Mouse (Mus musculus) erythroblast, embryonic 14.5 days (primary cell): ENCODE results near the gene Sept8. TPM values are rescaled to one million over a fixed set of nuclear protein-coding genes. Genes with fewer than 3 reads are reported as not detected.

Experiments
- H3K27me3 ChIP-seq: 2 replicates; pipeline ENCODE4 v1.6.1; 2012; ENCODE audit warnings: inconsistent platforms; ENCODE audit not compliant: control insufficient read depth
- H3K36me3 ChIP-seq: 2 replicates; pipeline ENCODE4 v1.6.1; 2012; ENCODE audit warnings: mild to moderate bottlenecking, inconsistent platforms; ENCODE audit not compliant: control insufficient read depth
- H3K4me1 ChIP-seq: 2 replicates; pipeline ENCODE4 v1.6.1; 2012; ENCODE audit warnings: inconsistent platforms; ENCODE audit not compliant: control insufficient read depth
- H3K4me3 ChIP-seq: replicated peaks from 2 replicates; pipeline ENCODE3; 2012; ENCODE audit warnings: moderate library complexity, mild to moderate bottlenecking, inconsistent platforms
- H3K9me3 ChIP-seq: 2 replicates; pipeline ENCODE4 v1.6.1; 2012; ENCODE audit warnings: low read length, inconsistent platforms, mixed read lengths; ENCODE audit not compliant: control insufficient read depth
- GATA1 ChIP-seq: IDR thresholded peaks from 2 replicates; pipeline ENCODE4 v1.6.1; 2012; ENCODE audit warnings: low read length, inconsistent platforms, mixed read lengths
- TAL1 ChIP-seq: IDR thresholded peaks from 3 replicates; pipeline ENCODE4 v1.6.1; 2012; ENCODE audit warnings: low read length, inconsistent platforms, mixed read lengths
- polyA plus RNA-seq: library from polyadenylated mRNA; stranded (reverse); fragments of >175 nt; gene quantifications from 2 replicates; pipeline ENCODE4 v1.2.3, GENCODE M21; 2012

The Sept8 gene
- polyA plus RNA-seq, 1 experiment = 7.8 TPM

GRCm38 (mm10) chr11:53522362-53522761, 3.3 kb downstream of the Sept8 start:
- no peaks in the 10 kb centered on the region for H3K27me3 ChIP-seq
- H3K36me3 ChIP-seq = peaks cover 54% of the 10 kb centered on the region
- no peaks in the 10 kb centered on the region for H3K9me3 ChIP-seq
- H3K4me3 ChIP-seq = peak overlapping the region; percentile 77
- peaks cover 95% of the 10 kb centered on the region for H3K4me1 ChIP-seq
- TF ChIP-seq TAL1 = no peak
- TF ChIP-seq GATA1 = no peak

GRCm38 (mm10) chr11:53522930-53523329, 3.9 kb downstream of the Sept8 start:
- Histone ChIP-seq H3K4me1 (peaks cover 95% of the 10 kb centered on the region), H3K36me3 (peaks cover 59% of the 10 kb centered on the region), H3K27me3 (no peaks in the 10 kb centered on the region), H3K9me3 (no peaks in the 10 kb centered on the region), H3K4me3 (peak overlapping the region; percentile 77)
- no peak for TF ChIP-seq TAL1
- no peak for TF ChIP-seq GATA1

GRCm38 (mm10) chr11:53523545-53524405, 4.7 kb downstream of the Sept8 start:
- no peak overlapping the region for H3K4me3 ChIP-seq
- peaks cover 95% of the 10 kb centered on the region for H3K4me1 ChIP-seq
- no peaks in the 10 kb centered on the region for H3K27me3 ChIP-seq
- TF ChIP-seq TAL1 (no peak), GATA1 (no peak)
- peaks cover 68% of the 10 kb centered on the region for H3K36me3 ChIP-seq
- H3K9me3 ChIP-seq = no peaks in the 10 kb centered on the region

GRCm38 (mm10) chr11:53524905-53525304, 5.8 kb downstream of the Sept8 start:
- no peaks in the 10 kb centered on the region for H3K27me3 ChIP-seq
- no peak for TF ChIP-seq GATA1
- no peak for TF ChIP-seq TAL1
- no peaks in the 10 kb centered on the region for H3K9me3 ChIP-seq
- no peak overlapping the region for H3K4me3 ChIP-seq
- peaks cover 90% of the 10 kb centered on the region for H3K4me1 ChIP-seq
- H3K36me3 ChIP-seq = peaks cover 79% of the 10 kb centered on the region

DNA sequence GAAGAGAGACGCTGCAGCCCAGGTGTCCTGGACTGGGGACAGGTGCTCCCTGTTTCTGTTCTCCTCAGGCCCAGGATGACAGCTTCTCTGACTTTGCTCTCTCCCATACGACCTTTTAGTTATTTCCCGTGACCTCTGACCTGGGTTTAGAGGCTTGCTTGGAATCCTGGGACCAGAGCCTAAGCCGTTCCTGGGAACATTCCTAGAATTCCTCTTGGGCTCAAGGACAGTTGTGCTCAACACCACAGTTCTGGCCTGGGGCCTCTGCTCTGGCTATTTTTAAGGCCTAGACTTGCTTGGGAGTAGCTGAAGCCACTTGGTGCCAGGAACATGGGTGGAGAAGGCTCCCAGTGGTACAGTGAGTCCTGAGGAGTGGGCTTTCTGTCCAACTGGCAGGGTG, 6.4 kb downstream of the Sept8 start:
- Histone ChIP-seq H3K4me1 (peaks cover 90% of the 10 kb centered on the region), H3K4me3 (no peak overlapping the region), H3K36me3 (peaks cover 85% of the 10 kb centered on the region), H3K9me3 (no peaks in the 10 kb centered on the region), H3K27me3 (no peaks in the 10 kb centered on the region)
- no peak for TF ChIP-seq GATA1
- TF ChIP-seq TAL1 = no peak

DNA sequence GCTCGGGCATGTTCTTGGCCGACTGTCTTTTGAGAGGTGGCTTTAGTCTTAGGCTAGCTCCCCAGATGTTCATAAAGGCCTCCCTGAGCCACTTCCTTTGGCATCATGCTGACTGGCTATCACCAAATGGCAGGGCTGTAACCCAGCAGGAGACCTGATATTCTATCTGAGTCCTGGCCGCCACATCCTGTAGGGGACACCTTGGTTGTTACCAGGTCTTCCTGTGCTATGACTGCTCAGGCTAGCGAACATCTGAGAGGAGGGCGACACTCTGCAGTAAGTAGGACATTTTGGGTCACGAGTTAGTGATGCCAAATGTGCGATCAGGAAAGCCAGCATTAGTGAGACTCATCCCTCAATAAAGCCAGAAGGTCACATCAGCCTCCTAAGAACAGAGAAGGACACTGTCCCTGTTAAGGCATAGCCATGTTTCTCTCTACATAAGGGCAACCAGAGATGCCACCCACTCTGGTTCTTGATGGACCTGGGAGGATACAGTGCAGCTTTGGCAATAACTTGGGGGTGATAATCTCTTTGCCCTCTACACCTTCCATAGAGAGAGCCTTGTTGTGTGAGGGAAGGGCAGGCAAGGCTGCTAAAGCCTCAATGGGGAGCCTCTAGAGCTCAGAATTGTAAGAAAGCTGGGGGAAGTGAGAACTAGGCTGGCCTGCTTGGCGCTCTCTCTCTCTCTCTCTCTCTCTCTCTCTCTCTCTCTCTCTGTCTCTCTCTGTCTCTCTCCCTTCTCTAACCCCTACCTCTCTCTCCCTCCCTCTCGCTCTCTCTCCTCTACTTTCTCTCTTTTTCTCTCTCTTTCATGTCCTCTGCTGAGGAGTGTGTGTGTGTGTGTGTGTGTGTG, 9.6 kb downstream of the Sept8 start:
- peaks cover 71% of the 10 kb centered on the region for H3K4me1 ChIP-seq
- peaks cover 97% of the 10 kb centered on the region for H3K36me3 ChIP-seq
- H3K9me3 ChIP-seq = no peaks in the 10 kb centered on the region
- no peaks in the 10 kb centered on the region for H3K27me3 ChIP-seq
- H3K4me3 ChIP-seq = no peak overlapping the region
- TF ChIP-seq TAL1 (no peak), GATA1 (no peak)

- Histone ChIP-seq H3K27me3 (no peaks in the 10 kb centered on the region), H3K9me3 (0 out of 2 replicates have a peak, but pooled peaks cover 1% of the 10 kb centered on the region), H3K4me1 (peaks cover 66% of the 10 kb centered on the region), H3K4me3 (no peak overlapping the region), H3K36me3 (peaks cover 98% of the 10 kb centered on the region)
- TF ChIP-seq TAL1 = no peak
- no peak for TF ChIP-seq GATA1
Measured at GRCm38 (mm10) chr11:53529253-53529557, 10.1 kb downstream of the Sept8 start.

- Histone ChIP-seq H3K9me3 (0 out of 2 replicates have a peak, but pooled peaks cover 3% of the 10 kb centered on the region), H3K4me1 (peaks cover 58% of the 10 kb centered on the region), H3K27me3 (no peaks in the 10 kb centered on the region), H3K4me3 (no peak overlapping the region), H3K36me3 (peaks cover 98% of the 10 kb centered on the region)
- no peak for TF ChIP-seq GATA1
- no peak for TF ChIP-seq TAL1
Measured at GRCm38 (mm10) chr11:53530001-53530400, 10.9 kb downstream of the Sept8 start.
